Mouse (Mus musculus) neural tube, embryonic 15.5 days (tissue): Measurements from ENCODE around the gene Apbb1ip. TPM values are rescaled to one million over a fixed set of nuclear protein-coding genes. Genes with fewer than 3 reads are reported as not detected.

Source experiments
- ATAC-seq: fragments of 200-750 bp; cut with Nextera tagmentation; 2 replicates; pipeline ENCODE4 v1.8.0; 2017; ENCODE audit warnings: mild to moderate bottlenecking, moderate TSS enrichment, moderate library complexity; ENCODE audit not compliant: low FRiP score
- H3K27ac ChIP-seq: fragments of 300-500 bp; sonication (generic); replicated peaks from 2 replicates; pipeline ENCODE4 v1.5.1; 2015; ENCODE audit warnings: mild to moderate bottlenecking, inconsistent platforms
- H3K27me3 ChIP-seq: fragments of 300-500 bp; sonication (generic); replicated peaks from 2 replicates; pipeline ENCODE4 v1.6.1; 2015; ENCODE audit warnings: inconsistent platforms
- H3K36me3 ChIP-seq: fragments of 300-500 bp; sonication (generic); 2 replicates; pipeline ENCODE4 v1.6.1; 2015; ENCODE audit warnings: inconsistent platforms
- H3K4me1 ChIP-seq: fragments of 300-500 bp; sonication (generic); 2 replicates; pipeline ENCODE4 v1.6.1; 2015; ENCODE audit warnings: inconsistent platforms
- H3K4me2 ChIP-seq: fragments of 300-500 bp; sonication (generic); 2 replicates; pipeline ENCODE4 v1.6.1; 2015; ENCODE audit warnings: inconsistent platforms, mild to moderate bottlenecking, moderate library complexity
- H3K4me3 ChIP-seq: fragments of 300-500 bp; sonication (generic); replicated peaks from 2 replicates; pipeline ENCODE4 v1.5.1; 2015; ENCODE audit warnings: mild to moderate bottlenecking, inconsistent platforms
- H3K9ac ChIP-seq: fragments of 300-500 bp; sonication (generic); replicated peaks from 2 replicates; pipeline ENCODE4 v1.6.1; 2015; ENCODE audit warnings: mild to moderate bottlenecking, inconsistent platforms
- H3K9me3 ChIP-seq: fragments of 300-500 bp; sonication (generic); replicated peaks from 2 replicates; pipeline ENCODE4 v1.6.1; 2016; ENCODE audit warnings: inconsistent platforms
- WGBS: fragments of 180-500 bp; shearing (Covaris S2); methylation state at CpG from one replicate; pipeline ENCODE4 v1.1.7; 2015; ENCODE audit warnings: mixed read lengths; 5-methylcytosine and 5-hydroxymethylcytosine counted together
- polyA plus RNA-seq: library from polyadenylated mRNA; unstranded; fragments of >200 nt; fragmentation: Nextera tagmentation; extraction: Ambion mirVana; gene quantifications from 2 replicates; pipeline ENCODE4 v1.2.1, GENCODE M21; 2015

Gene Apbb1ip
- polyA plus RNA-seq, 1 experiment from 2014 or later: 1.2 TPM

GRCm38 (mm10) chr2:22796487-22796886 is 22.6 kb downstream of the Apbb1ip start:
- H3K36me3 ChIP-seq: no peaks in the 10 kb centered on the region
- H3K4me2 ChIP-seq: no peak overlapping the region
- no peak overlapping the region for H3K9ac ChIP-seq
- H3K27ac ChIP-seq: no peak overlapping the region
- ATAC-seq: no peak
- no peaks in the 10 kb centered on the region for H3K27me3 ChIP-seq
- no peaks in the 10 kb centered on the region for H3K4me1 ChIP-seq
- no peak overlapping the region for H3K4me3 ChIP-seq
- peaks cover 11% of the 10 kb centered on the region for H3K9me3 ChIP-seq

- H3K4me2 ChIP-seq: no peak overlapping the region
- H3K4me1 ChIP-seq: no peaks in the 10 kb centered on the region
- no peaks in the 10 kb centered on the region for H3K27me3 ChIP-seq
- H3K36me3 ChIP-seq: no peaks in the 10 kb centered on the region
- H3K27ac ChIP-seq: no peak overlapping the region
- no peak overlapping the region for H3K4me3 ChIP-seq
- peaks cover 11% of the 10 kb centered on the region for H3K9me3 ChIP-seq
- 90% methylated on average over 2 of the region's 2 CpGs for WGBS
- no peak for ATAC-seq
- no peak overlapping the region for H3K9ac ChIP-seq
Observed at GRCm38 (mm10) chr2:22799430-22800041, 25.6 kb downstream of the Apbb1ip start.

- Histone ChIP-seq H3K27me3 (no peaks in the 10 kb centered on the region), H3K9me3 (no peaks in the 10 kb centered on the region), H3K4me1 (no peaks in the 10 kb centered on the region), H3K9ac (no peak overlapping the region), H3K27ac (no peak overlapping the region), H3K36me3 (no peaks in the 10 kb centered on the region), H3K4me2 (no peak overlapping the region), H3K4me3 (no peak overlapping the region)
- ATAC-seq: no peak
- 89% methylated on average over 2 of the region's 2 CpGs for WGBS
Observed at GRCm38 (mm10) chr2:22805589-22805988, 31.7 kb downstream of the Apbb1ip start.

- no peak for ATAC-seq
- WGBS: 98% methylated on average over 1 of the region's 1 CpGs
Observed at GRCm38 (mm10) chr2:22806576-22806975, 32.7 kb downstream of the Apbb1ip start.

GRCm38 (mm10) chr2:22807312-22807711 is 33.4 kb downstream of the Apbb1ip start:
- Histone ChIP-seq H3K27me3 (no peaks in the 10 kb centered on the region), H3K27ac (no peak overlapping the region), H3K4me2 (no peak overlapping the region), H3K4me3 (no peak overlapping the region), H3K36me3 (no peaks in the 10 kb centered on the region), H3K9ac (no peak overlapping the region), H3K9me3 (no peaks in the 10 kb centered on the region), H3K4me1 (no peaks in the 10 kb centered on the region)
- WGBS: 75% methylated on average over 1 of the region's 1 CpGs
- ATAC-seq: no peak

More at GRCm38 (mm10) chr2:22806576-22806975, 32.7 kb downstream of the Apbb1ip start:
- no peak overlapping the region for H3K4me3 ChIP-seq
- no peak overlapping the region for H3K27ac ChIP-seq
- no peak overlapping the region for H3K9ac ChIP-seq
- no peaks in the 10 kb centered on the region for H3K9me3 ChIP-seq
- no peaks in the 10 kb centered on the region for H3K4me1 ChIP-seq
- no peaks in the 10 kb centered on the region for H3K27me3 ChIP-seq
- no peaks in the 10 kb centered on the region for H3K36me3 ChIP-seq
- H3K4me2 ChIP-seq: no peak overlapping the region

- no peaks in the 10 kb centered on the region for H3K4me1 ChIP-seq
- WGBS: 96% methylated on average over 4 of the region's 4 CpGs
- no peak overlapping the region for H3K9ac ChIP-seq
- H3K4me2 ChIP-seq: no peak overlapping the region
- no peak for ATAC-seq
- H3K4me3 ChIP-seq: no peak overlapping the region
- no peaks in the 10 kb centered on the region for H3K9me3 ChIP-seq
- H3K27ac ChIP-seq: no peak overlapping the region
- no peaks in the 10 kb centered on the region for H3K27me3 ChIP-seq
- H3K36me3 ChIP-seq: no peaks in the 10 kb centered on the region
Observed at GRCm38 (mm10) chr2:22810851-22811250, 37.0 kb downstream of the Apbb1ip start.

- Histone ChIP-seq H3K9me3 (no peaks in the 10 kb centered on the region), H3K27ac (no peak overlapping the region), H3K27me3 (no peaks in the 10 kb centered on the region), H3K4me3 (no peak overlapping the region), H3K4me2 (no peak overlapping the region), H3K36me3 (no peaks in the 10 kb centered on the region), H3K9ac (no peak overlapping the region), H3K4me1 (no peaks in the 10 kb centered on the region)
- 90% methylated on average over 8 of the region's 8 CpGs for WGBS
- no peak for ATAC-seq
Observed at GRCm38 (mm10) chr2:22811466-22811865, 37.6 kb downstream of the Apbb1ip start.

- 83% methylated on average over 5 of the region's 5 CpGs for WGBS
- Histone ChIP-seq H3K36me3 (no peaks in the 10 kb centered on the region), H3K9ac (no peak overlapping the region), H3K4me2 (no peak overlapping the region), H3K9me3 (no peaks in the 10 kb centered on the region), H3K27ac (no peak overlapping the region), H3K4me3 (no peak overlapping the region), H3K27me3 (no peaks in the 10 kb centered on the region), H3K4me1 (no peaks in the 10 kb centered on the region)
- no peak for ATAC-seq
Observed at GRCm38 (mm10) chr2:22813921-22814320, 40.0 kb downstream of the Apbb1ip start.

- H3K27me3 ChIP-seq: no peaks in the 10 kb centered on the region
- H3K4me1 ChIP-seq: no peaks in the 10 kb centered on the region
- H3K36me3 ChIP-seq: no peaks in the 10 kb centered on the region
- H3K4me3 ChIP-seq: no peak overlapping the region
- no peak overlapping the region for H3K4me2 ChIP-seq
- no peak overlapping the region for H3K9ac ChIP-seq
- no peak overlapping the region for H3K27ac ChIP-seq
- H3K9me3 ChIP-seq: no peaks in the 10 kb centered on the region
- no peak for ATAC-seq
- WGBS: 98% methylated on average over 2 of the region's 2 CpGs
Observed at GRCm38 (mm10) chr2:22815674-22816073, 41.8 kb downstream of the Apbb1ip start.

GRCm38 (mm10) chr2:22816231-22816630 is 42.3 kb downstream of the Apbb1ip start:
- no peak overlapping the region for H3K9ac ChIP-seq
- no peak overlapping the region for H3K4me2 ChIP-seq
- no peak for ATAC-seq
- H3K27ac ChIP-seq: no peak overlapping the region
- no peaks in the 10 kb centered on the region for H3K36me3 ChIP-seq
- no peak overlapping the region for H3K4me3 ChIP-seq
- 73% methylated on average over 1 of the region's 1 CpGs for WGBS
- H3K9me3 ChIP-seq: no peaks in the 10 kb centered on the region
- H3K27me3 ChIP-seq: no peaks in the 10 kb centered on the region
- no peaks in the 10 kb centered on the region for H3K4me1 ChIP-seq

- Histone ChIP-seq H3K4me1 (no peaks in the 10 kb centered on the region), H3K4me3 (no peak overlapping the region), H3K27me3 (no peaks in the 10 kb centered on the region), H3K36me3 (no peaks in the 10 kb centered on the region), H3K9ac (no peak overlapping the region), H3K27ac (no peak overlapping the region), H3K9me3 (no peaks in the 10 kb centered on the region), H3K4me2 (no peak overlapping the region)
- 78% methylated on average over 2 of the region's 2 CpGs for WGBS
- ATAC-seq: no peak
Observed at GRCm38 (mm10) chr2:22822293-22822692, 48.4 kb downstream of the Apbb1ip start.

- Histone ChIP-seq H3K4me1 (no peaks in the 10 kb centered on the region), H3K27ac (no peak overlapping the region), H3K9me3 (no peaks in the 10 kb centered on the region), H3K36me3 (no peaks in the 10 kb centered on the region), H3K27me3 (no peaks in the 10 kb centered on the region), H3K4me3 (no peak overlapping the region), H3K4me2 (no peak overlapping the region), H3K9ac (no peak overlapping the region)
- WGBS: 89% methylated on average over 4 of the region's 4 CpGs
- ATAC-seq: no peak
Observed at GRCm38 (mm10) chr2:22845514-22845913, 71.6 kb downstream of the Apbb1ip start.

GRCm38 (mm10) chr2:22851900-22852299 is 78.0 kb downstream of the Apbb1ip start:
- no peaks in the 10 kb centered on the region for H3K9me3 ChIP-seq
- H3K4me1 ChIP-seq: no peaks in the 10 kb centered on the region
- H3K27ac ChIP-seq: no peak overlapping the region
- H3K36me3 ChIP-seq: no peaks in the 10 kb centered on the region
- ATAC-seq: no peak
- H3K4me2 ChIP-seq: no peak overlapping the region
- no peak overlapping the region for H3K4me3 ChIP-seq
- WGBS: 80% methylated on average over 4 of the region's 4 CpGs
- H3K9ac ChIP-seq: no peak overlapping the region
- no peaks in the 10 kb centered on the region for H3K27me3 ChIP-seq
